Mouse (Mus musculus): ENCODE results near the gene Ahcyl1. TPM values are rescaled to one million over a fixed set of nuclear protein-coding genes. Genes with fewer than 3 reads are reported as not detected.

Gene Ahcyl1
- polyA plus RNA-seq, 1 experiment: 72.1 TPM

GRCm38 (mm10) chr3:107690366-107690765 lies 6.0 kb downstream of the Ahcyl1 start:
- peaks cover 55% of the 10 kb centered on the region for H3K36me3 ChIP-seq (ENCODE audit: control insufficient read depth, insufficient read depth)
- H3K27me3 ChIP-seq (ENCODE audit: control insufficient read depth, insufficient read depth, insufficient read length): no peaks in the 10 kb centered on the region
- TF ChIP-seq MYOD1 (IDR thresholded peaks at IDR 0.05; ENCODE audit: control insufficient read depth, insufficient read length, low read depth) (no peak), USF1 (IDR thresholded peaks at IDR 0.05; ENCODE audit: low read depth) (no peak), MAX (IDR thresholded peaks at IDR 0.05) (no peak), CEBPB (IDR thresholded peaks at IDR 0.05; ENCODE audit: low read depth) (no peak), FOSL1 (IDR thresholded peaks at IDR 0.05; ENCODE audit: insufficient read depth, low read length, poor library complexity, severe bottlenecking) (no peak), CTCF (IDR thresholded peaks at IDR 0.05; ENCODE audit: control insufficient read depth, insufficient read depth, insufficient read length) (no peak), MYOG (IDR thresholded peaks at IDR 0.05; ENCODE audit: control insufficient read depth, extremely low read depth, insufficient read length) (no peak)
- no peak overlapping the region for H3ac ChIP-seq (ENCODE audit: control insufficient read depth, insufficient read length, low read depth)
- peaks cover 100% of the 10 kb centered on the region for H3K79me3 ChIP-seq (ENCODE audit: low read depth)
- peaks cover 100% of the 10 kb centered on the region for H3K79me2 ChIP-seq (ENCODE audit: control insufficient read depth, insufficient read depth)
- no peak overlapping the region for H3K4me3 ChIP-seq (ENCODE audit: insufficient read depth, poor library complexity, severe bottlenecking)

- Histone ChIP-seq H3K27me3 (ENCODE audit: control insufficient read depth, insufficient read depth, insufficient read length) (no peaks in the 10 kb centered on the region), H3K79me2 (ENCODE audit: control insufficient read depth, insufficient read depth) (peaks cover 100% of the 10 kb centered on the region), H3K4me3 (ENCODE audit: insufficient read depth, poor library complexity, severe bottlenecking) (no peak overlapping the region), H3ac (ENCODE audit: control insufficient read depth, insufficient read length, low read depth) (no peak overlapping the region), H3K36me3 (ENCODE audit: control insufficient read depth, insufficient read depth) (peaks cover 54% of the 10 kb centered on the region), H3K79me3 (ENCODE audit: low read depth) (peaks cover 100% of the 10 kb centered on the region)
- TF ChIP-seq USF1 (IDR thresholded peaks at IDR 0.05; ENCODE audit: low read depth): no peak
- no peak for TF ChIP-seq MYOG (IDR thresholded peaks at IDR 0.05; ENCODE audit: control insufficient read depth, extremely low read depth, insufficient read length)
- TF ChIP-seq CTCF (IDR thresholded peaks at IDR 0.05; ENCODE audit: control insufficient read depth, insufficient read depth, insufficient read length): no peak
- no peak for TF ChIP-seq FOSL1 (IDR thresholded peaks at IDR 0.05; ENCODE audit: insufficient read depth, low read length, poor library complexity, severe bottlenecking)
- no peak for TF ChIP-seq MAX (IDR thresholded peaks at IDR 0.05)
- TF ChIP-seq MYOD1 (IDR thresholded peaks at IDR 0.05; ENCODE audit: control insufficient read depth, insufficient read length, low read depth): no peak
- TF ChIP-seq CEBPB (IDR thresholded peaks at IDR 0.05; ENCODE audit: low read depth): no peak
These were observed 7.1 kb downstream of the Ahcyl1 start for GRCm38 (mm10) chr3:107689245-107689644.

- H3K79me2 ChIP-seq (ENCODE audit: control insufficient read depth, insufficient read depth): peaks cover 100% of the 10 kb centered on the region
- no peaks in the 10 kb centered on the region for H3K27me3 ChIP-seq (ENCODE audit: control insufficient read depth, insufficient read depth, insufficient read length)
- TF ChIP-seq MYOG (IDR thresholded peaks at IDR 0.05; ENCODE audit: control insufficient read depth, extremely low read depth, insufficient read length) (no peak), CTCF (IDR thresholded peaks at IDR 0.05; ENCODE audit: control insufficient read depth, insufficient read depth, insufficient read length) (no peak), FOSL1 (IDR thresholded peaks at IDR 0.05; ENCODE audit: insufficient read depth, low read length, poor library complexity, severe bottlenecking) (no peak), MYOD1 (IDR thresholded peaks at IDR 0.05; ENCODE audit: control insufficient read depth, insufficient read length, low read depth) (no peak), MAX (IDR thresholded peaks at IDR 0.05) (no peak), CEBPB (IDR thresholded peaks at IDR 0.05; ENCODE audit: low read depth) (no peak), USF1 (IDR thresholded peaks at IDR 0.05; ENCODE audit: low read depth) (no peak)
- H3K36me3 ChIP-seq (ENCODE audit: control insufficient read depth, insufficient read depth): peaks cover 45% of the 10 kb centered on the region
- H3ac ChIP-seq (ENCODE audit: control insufficient read depth, insufficient read length, low read depth): no peak overlapping the region
- H3K4me3 ChIP-seq (ENCODE audit: insufficient read depth, poor library complexity, severe bottlenecking): no peak overlapping the region
- H3K79me3 ChIP-seq (ENCODE audit: low read depth): peaks cover 99% of the 10 kb centered on the region
These were observed 8.1 kb downstream of the Ahcyl1 start for GRCm38 (mm10) chr3:107688236-107688635.

GRCm38 (mm10) chr3:107686276-107686977 lies 9.9 kb downstream of the Ahcyl1 start:
- TF ChIP-seq USF1 (IDR thresholded peaks at IDR 0.05; ENCODE audit: low read depth) (no peak), MYOG (IDR thresholded peaks at IDR 0.05; ENCODE audit: control insufficient read depth, extremely low read depth, insufficient read length) (no peak), FOSL1 (IDR thresholded peaks at IDR 0.05; ENCODE audit: insufficient read depth, low read length, poor library complexity, severe bottlenecking) (no peak)
- no peak overlapping the region for H3ac ChIP-seq (ENCODE audit: control insufficient read depth, insufficient read length, low read depth)

GRCm38 (mm10) chr3:107685652-107686051 lies 10.7 kb downstream of the Ahcyl1 start:
- Histone ChIP-seq H3K4me3 (ENCODE audit: insufficient read depth, poor library complexity, severe bottlenecking) (no peak overlapping the region), H3K36me3 (ENCODE audit: control insufficient read depth, insufficient read depth) (peaks cover 31% of the 10 kb centered on the region), H3K79me2 (ENCODE audit: control insufficient read depth, insufficient read depth) (peaks cover 100% of the 10 kb centered on the region), H3K27me3 (ENCODE audit: control insufficient read depth, insufficient read depth, insufficient read length) (no peaks in the 10 kb centered on the region), H3ac (ENCODE audit: control insufficient read depth, insufficient read length, low read depth) (no peak overlapping the region), H3K79me3 (ENCODE audit: low read depth) (peaks cover 99% of the 10 kb centered on the region)
- TF ChIP-seq FOSL1 (IDR thresholded peaks at IDR 0.05; ENCODE audit: insufficient read depth, low read length, poor library complexity, severe bottlenecking) (no peak), MAX (IDR thresholded peaks at IDR 0.05) (no peak), MYOD1 (IDR thresholded peaks at IDR 0.05; ENCODE audit: control insufficient read depth, insufficient read length, low read depth) (no peak), CTCF (IDR thresholded peaks at IDR 0.05; ENCODE audit: control insufficient read depth, insufficient read depth, insufficient read length) (no peak), CEBPB (IDR thresholded peaks at IDR 0.05; ENCODE audit: low read depth) (no peak), MYOG (IDR thresholded peaks at IDR 0.05; ENCODE audit: control insufficient read depth, extremely low read depth, insufficient read length) (no peak), USF1 (IDR thresholded peaks at IDR 0.05; ENCODE audit: low read depth) (no peak)

More at GRCm38 (mm10) chr3:107686276-107686977, 9.9 kb downstream of the Ahcyl1 start:
- Histone ChIP-seq H3K79me2 (ENCODE audit: control insufficient read depth, insufficient read depth) (peaks cover 100% of the 10 kb centered on the region), H3K27me3 (ENCODE audit: control insufficient read depth, insufficient read depth, insufficient read length) (no peaks in the 10 kb centered on the region), H3K4me3 (ENCODE audit: insufficient read depth, poor library complexity, severe bottlenecking) (no peak overlapping the region), H3K79me3 (ENCODE audit: low read depth) (peaks cover 99% of the 10 kb centered on the region), H3K36me3 (ENCODE audit: control insufficient read depth, insufficient read depth) (peaks cover 37% of the 10 kb centered on the region)
